In the genomic region with DNA sequence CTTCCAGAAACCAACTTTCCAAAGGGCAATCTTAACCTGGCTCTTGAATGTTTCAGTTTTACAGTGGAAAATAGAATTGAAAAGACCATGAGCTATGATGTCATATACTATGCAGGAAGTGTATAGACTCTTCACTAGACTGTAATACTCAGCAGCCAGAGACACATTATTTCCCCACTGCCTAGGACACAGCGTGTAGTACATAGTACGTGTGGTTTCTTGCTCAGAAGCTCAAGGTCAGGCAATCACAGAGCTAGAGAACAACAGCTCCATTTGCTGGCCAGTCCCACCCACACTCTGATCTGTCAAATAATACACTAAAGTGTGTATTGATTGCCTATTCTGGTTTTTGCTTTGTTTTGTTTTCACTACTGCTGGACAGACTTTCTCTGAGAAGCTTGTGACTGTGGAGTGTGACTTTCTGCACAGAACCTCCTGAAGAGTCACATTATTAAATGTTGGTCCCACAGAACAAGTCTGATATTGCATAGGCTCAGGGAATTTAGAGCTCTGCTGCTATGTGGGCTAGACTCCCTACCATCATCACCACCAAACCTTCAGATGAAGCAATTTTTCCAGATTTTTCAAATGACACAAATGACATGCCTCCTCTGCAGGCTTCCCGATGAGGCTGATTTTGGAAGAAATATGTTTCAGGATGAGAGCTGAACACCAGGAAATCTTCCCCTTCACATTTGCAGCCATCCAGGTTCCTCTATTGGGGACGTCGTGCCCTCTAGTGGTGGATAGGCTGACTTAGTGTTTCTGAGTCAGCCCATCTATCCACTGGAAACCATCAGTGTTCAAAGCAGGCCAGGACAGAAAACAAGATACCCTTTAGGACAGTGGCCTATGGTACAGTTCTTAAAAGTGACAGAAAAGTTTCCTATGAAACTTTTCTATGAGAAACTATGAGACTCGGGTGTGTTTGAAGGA, we compare ENCODE assay signal across 8 mouse cellular contexts.
DNase-seq lines count a peak whose midpoint lies in the region; ATAC-seq and TF ChIP-seq lines count a peak whose summit lies in the region.

No protein-coding gene starts in this region.

- H3K4me3 ChIP-seq in heart, postnatal 0 days (ENCODE audit: low read depth, low read length): no peak overlapping the region
- H3K4me3 ChIP-seq in liver, embryonic 15.5 days (replicated peaks): no peak overlapping the region
- no peak overlapping the region for H3K4me3 ChIP-seq in neural tube, embryonic 14.5 days (ENCODE audit: low read depth, low read length)

- no peaks in the 10 kb centered on the region for H3K4me1 ChIP-seq in heart, postnatal 0 days (ENCODE audit: control insufficient read depth, insufficient read depth)
- no peaks in the 10 kb centered on the region for H3K4me1 ChIP-seq in liver, embryonic 15.5 days (replicated peaks)
- H3K4me1 ChIP-seq in neural tube, embryonic 14.5 days (ENCODE audit: control insufficient read depth, insufficient read depth, low read length): no peaks in the 10 kb centered on the region

- WGBS in heart, postnatal 0 days: 17% methylated on average over 6 of the region's 6 CpGs
- 23% methylated on average over 6 of the region's 6 CpGs for WGBS in liver, embryonic 15.5 days (ENCODE audit: insufficient replicate concordance)
- 30% methylated on average over 6 of the region's 6 CpGs for WGBS in neural tube, embryonic 14.5 days

- no peak overlapping the region for H3K4me2 ChIP-seq in heart, postnatal 0 days (ENCODE audit: low read depth, low read length)
- H3K4me2 ChIP-seq in liver, embryonic 15.5 days: no peak overlapping the region
- H3K4me2 ChIP-seq in neural tube, embryonic 14.5 days (ENCODE audit: low read depth, low read length): no peak overlapping the region

- H3K27me3 ChIP-seq in heart, postnatal 0 days (ENCODE audit: control insufficient read depth, insufficient read depth, low read length): no peaks in the 10 kb centered on the region
- H3K27me3 ChIP-seq in liver, embryonic 15.5 days: no peaks in the 10 kb centered on the region
- no peaks in the 10 kb centered on the region for H3K27me3 ChIP-seq in neural tube, embryonic 14.5 days (ENCODE audit: control insufficient read depth, insufficient read depth, low read length)

- no peak overlapping the region for H3K9ac ChIP-seq in heart, postnatal 0 days (replicated peaks; ENCODE audit: low read depth, low read length)
- no peak overlapping the region for H3K9ac ChIP-seq in liver, embryonic 15.5 days
- no peak overlapping the region for H3K9ac ChIP-seq in neural tube, embryonic 14.5 days (replicated peaks; ENCODE audit: low read depth, low read length)

- no peak for TF ChIP-seq EP300 in heart, postnatal 0 days (IDR thresholded peaks at IDR 0.05; ENCODE audit: low read depth)

- H3K36me3 ChIP-seq in heart, postnatal 0 days (replicated peaks; ENCODE audit: control insufficient read depth, insufficient read depth, low read length): no peaks in the 10 kb centered on the region
- no peaks in the 10 kb centered on the region for H3K36me3 ChIP-seq in liver, embryonic 15.5 days (replicated peaks)
- no peaks in the 10 kb centered on the region for H3K36me3 ChIP-seq in neural tube, embryonic 14.5 days (ENCODE audit: control insufficient read depth, insufficient read depth, low read length)

- peak; percentile 73 for DNase-seq in CD4-positive, CD25-positive, alpha-beta regulatory T cell, adult 2 months (ENCODE audit: low read depth, low spot score)
- peak; percentile 25 to 43 for DNase-seq in adrenal gland, adult 18-20 months (ENCODE audit: low spot score in 2 of 2)
- peak; percentile 80 for DNase-seq in embryo, embryonic 10.5 days (ENCODE audit: low spot score)
- peak; percentile 77 for DNase-seq in heart, postnatal 0 days (ENCODE audit: low spot score)
- peak; percentile 41 to 74 for DNase-seq in kidney, postnatal 36 days
- peak; percentile 17 to 18 for DNase-seq in thymus, postnatal 36 days

- no peak overlapping the region for H3K27ac ChIP-seq in heart, postnatal 0 days (ENCODE audit: low read depth)
- no peak overlapping the region for H3K27ac ChIP-seq in liver, embryonic 15.5 days (replicated peaks)
- H3K27ac ChIP-seq in neural tube, embryonic 14.5 days (ENCODE audit: low read depth, low read length): no peak overlapping the region

- TF ChIP-seq CTCF in heart, postnatal 0 days (IDR thresholded peaks at IDR 0.05; ENCODE audit: low read depth): peak; percentile 93

- H3K9me3 ChIP-seq in heart, postnatal 0 days (replicated peaks; ENCODE audit: control insufficient read depth, low read length): no peaks in the 10 kb centered on the region
- no peaks in the 10 kb centered on the region for H3K9me3 ChIP-seq in liver, embryonic 15.5 days (replicated peaks)
- H3K9me3 ChIP-seq in neural tube, embryonic 14.5 days (ENCODE audit: control insufficient read depth, low read length): no peaks in the 10 kb centered on the region

- peak; percentile 75 for ATAC-seq in heart, postnatal 0 days (ENCODE audit: insufficient read depth, low read depth)
- ATAC-seq in liver, embryonic 15.5 days (ENCODE audit: insufficient read depth): peak; percentile 34; the same call in 1 of the 2 replicates
- peak; percentile 84; the same call in 1 of the 2 replicates for ATAC-seq in neural tube, embryonic 14.5 days (ENCODE audit: low read depth)

Comparison
In these comparisons a context has a peak if more than half of its experiments do, and no peak if none do; other contexts are left out.
1. DNase-seq: peak in every context shown above with its lines; median percentile 80 in embryo, embryonic 10.5 days; 77 in heart, postnatal 0 days; 73 in CD4-positive, CD25-positive, alpha-beta regulatory T cell, adult 2 months; 58 in kidney, postnatal 36 days; 34 in adrenal gland, adult 18-20 months; 18 in thymus, postnatal 36 days.
2. ATAC-seq: peak in every context shown above with its lines; median percentile 84 in neural tube, embryonic 14.5 days; 75 in heart, postnatal 0 days; 34 in liver, embryonic 15.5 days.